Mouse (Mus musculus) cerebellum, adult (tissue): Measurements from ENCODE around the gene 9030612E09Rik.

Source experiments
- ATAC-seq: cut with Nextera tagmentation; 2 replicates; pipeline ENCODE4 v1.9.2; 2017; ENCODE audit warnings: mild to moderate bottlenecking, moderate library complexity, mixed read lengths; ENCODE audit not compliant: insufficient number of reproducible peaks, low FRiP score, low TSS enrichment

The 9030612E09Rik gene

GRCm38 (mm10) chr10:43200206-43200605, 25.7 kb downstream of the 9030612E09Rik start:
- ATAC-seq, result no peak

DNA sequence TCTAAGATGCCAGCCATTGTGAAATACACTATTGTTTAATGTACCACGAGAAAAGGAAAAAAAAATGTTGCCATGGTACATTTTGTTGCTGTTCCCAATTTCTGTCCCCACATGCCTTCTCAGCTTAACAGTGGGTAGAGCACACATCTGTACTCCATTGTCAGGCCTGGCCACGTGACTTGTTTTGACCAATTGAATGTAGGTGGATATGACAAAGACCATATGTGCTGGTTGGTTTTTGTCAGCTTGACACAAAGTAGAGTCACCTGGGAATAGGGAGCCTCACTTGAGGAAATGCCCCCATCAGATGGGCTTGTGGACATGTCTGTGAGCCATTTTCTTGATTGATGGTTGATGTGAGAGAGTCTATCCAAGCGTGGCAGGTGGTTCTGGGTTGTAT, 29.4 kb downstream of the 9030612E09Rik start:
- no peak for ATAC-seq

- no peak for ATAC-seq
Observed at GRCm38 (mm10) chr10:43211866-43212265, 37.4 kb downstream of the 9030612E09Rik start.

GRCm38 (mm10) chr10:43217361-43217900, 42.9 kb downstream of the 9030612E09Rik start:
- ATAC-seq, result no peak

DNA sequence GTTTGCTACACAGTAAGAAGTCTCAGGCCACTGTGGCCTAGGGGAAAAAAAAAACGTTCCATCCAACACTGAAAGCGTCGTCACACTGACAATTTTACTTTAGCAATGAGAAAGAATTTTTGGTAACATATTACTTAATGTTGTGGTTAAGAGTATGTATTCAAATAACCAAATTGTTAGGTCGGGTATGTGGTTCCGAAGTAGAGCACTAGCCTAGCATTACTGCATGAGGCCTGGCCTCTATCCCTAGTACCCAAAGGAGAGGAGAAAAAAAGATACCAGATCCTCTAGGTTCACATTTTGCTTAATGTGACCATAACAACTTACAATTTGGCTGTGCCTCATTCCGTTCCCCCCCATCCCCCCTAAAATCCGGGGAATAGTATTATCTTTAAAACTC, 46.0 kb downstream of the 9030612E09Rik start:
- ATAC-seq, result no peak

DNA sequence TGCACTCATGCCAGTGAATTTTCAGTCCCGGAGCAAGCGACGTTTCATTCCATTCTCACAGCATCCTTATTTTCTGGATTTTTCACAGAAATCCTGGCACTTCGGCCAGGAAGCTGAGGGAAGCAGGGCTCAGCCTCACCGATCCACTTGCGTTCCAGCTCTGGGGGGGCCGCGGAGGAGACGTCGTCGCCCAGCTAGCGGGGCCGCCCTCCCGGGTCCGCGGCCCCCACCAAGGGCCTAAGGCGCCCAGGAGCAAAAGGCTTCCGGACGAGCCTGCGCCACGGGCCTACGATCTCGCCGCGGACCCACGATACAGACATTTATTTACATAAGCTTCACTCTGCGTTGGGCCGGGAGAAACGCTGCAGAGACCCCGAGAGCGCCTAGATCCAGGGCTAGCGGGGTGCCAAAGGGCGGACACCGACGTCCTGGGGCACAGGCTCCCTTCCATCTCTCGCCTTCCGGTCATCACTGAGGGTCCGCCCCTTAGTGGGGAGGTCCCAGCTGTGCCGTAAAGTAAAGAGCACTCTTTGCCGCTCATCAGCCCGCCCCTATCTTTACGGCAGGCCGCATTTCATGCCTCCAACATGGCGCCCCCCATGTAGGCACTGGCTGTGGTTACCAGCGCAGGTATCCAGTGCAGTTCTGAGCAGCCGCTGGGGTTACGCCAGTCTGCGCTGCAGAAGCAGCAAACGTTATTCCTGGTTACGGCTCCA, 46.6 kb downstream of the 9030612E09Rik start, which contains the start of gene Pdss2:
TSS of gene Pdss2 (plus strand) at position 577 of the 716 bp plus-strand sequence.
- ATAC-seq, result peak; percentile 97

DNA sequence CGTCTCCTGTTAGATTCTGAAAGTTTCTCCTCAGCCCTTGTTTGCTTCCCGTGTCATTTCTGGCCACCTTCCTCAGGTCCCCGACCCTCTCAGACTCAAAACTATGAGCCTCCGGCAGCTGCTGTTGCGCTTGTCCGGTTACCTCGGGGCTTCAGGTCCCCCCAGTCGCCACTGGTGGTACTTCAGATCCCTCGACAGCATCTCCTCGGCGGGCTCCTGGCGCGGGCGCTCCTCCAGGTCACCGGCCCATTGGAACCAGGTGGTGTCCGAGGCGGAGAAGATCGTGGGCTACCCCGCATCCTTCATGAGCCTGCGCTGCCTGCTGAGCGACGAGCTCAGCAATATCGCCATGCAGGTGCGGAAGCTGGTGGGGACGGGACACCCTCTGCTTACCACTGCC, 47.2 kb downstream of the 9030612E09Rik start:
- ATAC-seq, result peak; percentile 46; the same call in 1 of the 2 replicates

DNA sequence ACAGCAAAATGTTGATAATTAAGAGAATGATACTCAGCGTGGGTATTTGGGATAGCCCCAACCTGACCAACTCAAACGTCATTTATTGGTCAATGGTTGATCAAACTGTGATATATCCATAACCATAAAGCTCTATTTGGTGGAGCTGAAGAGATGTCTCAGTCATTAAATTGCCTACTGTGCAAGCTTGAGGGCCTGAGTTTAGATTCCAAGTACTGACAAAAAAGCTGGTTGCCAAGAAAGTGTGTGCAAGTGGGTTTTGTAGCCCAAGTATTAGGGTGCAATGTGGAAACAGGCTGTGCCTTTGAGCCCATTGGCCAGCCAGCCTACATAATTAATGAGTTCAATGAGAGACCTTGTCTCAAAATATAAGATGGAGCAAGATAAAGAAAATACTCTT, 48.9 kb downstream of the 9030612E09Rik start:
- ATAC-seq, result no peak
